Mouse (Mus musculus): ENCODE measurements around the gene Pou3f3.

The Pou3f3 gene

DNA sequence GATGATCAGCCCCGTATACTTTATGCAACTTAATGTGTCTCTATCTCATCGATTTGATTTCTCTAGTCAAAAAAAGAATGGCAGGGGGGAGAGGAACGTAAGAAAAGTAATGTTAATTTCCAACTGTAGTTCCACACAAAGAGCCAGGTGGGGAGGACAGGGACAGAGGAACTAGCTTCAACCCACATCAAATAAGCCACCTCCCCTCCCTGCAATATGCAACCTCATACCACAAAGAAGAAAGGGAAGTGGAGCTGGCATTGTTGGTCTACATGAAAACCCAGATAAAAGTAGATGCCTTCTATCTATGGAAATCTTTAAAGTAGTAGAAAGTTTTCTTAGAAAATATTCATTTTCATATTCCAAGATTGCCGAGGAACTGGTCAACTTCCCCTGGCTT lies 14.7 kb downstream of the Pou3f3 start:
- no peak for DNase-seq (ENCODE audit: low spot score)

DNA sequence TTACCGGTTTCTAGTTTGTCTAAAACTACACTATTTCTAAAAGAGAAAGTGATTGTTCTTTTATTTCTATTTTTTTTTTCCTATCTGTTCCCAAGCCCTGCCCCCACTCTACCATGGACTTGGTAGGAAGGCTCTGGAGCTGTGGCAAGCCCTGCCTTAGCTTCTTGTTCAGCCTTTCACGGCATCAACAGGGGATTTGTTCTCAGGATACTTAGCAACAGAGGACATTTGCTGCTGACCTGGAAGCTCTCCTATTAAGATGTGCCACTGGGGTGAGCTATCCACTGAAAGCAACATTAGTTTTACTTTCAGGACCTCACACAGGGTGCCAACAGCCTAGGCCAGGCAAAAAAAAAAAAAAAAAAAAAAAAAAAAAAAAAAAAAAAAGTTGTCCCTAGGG lies 15.4 kb downstream of the Pou3f3 start:
- no peak for DNase-seq (ENCODE audit: low spot score)

DNA sequence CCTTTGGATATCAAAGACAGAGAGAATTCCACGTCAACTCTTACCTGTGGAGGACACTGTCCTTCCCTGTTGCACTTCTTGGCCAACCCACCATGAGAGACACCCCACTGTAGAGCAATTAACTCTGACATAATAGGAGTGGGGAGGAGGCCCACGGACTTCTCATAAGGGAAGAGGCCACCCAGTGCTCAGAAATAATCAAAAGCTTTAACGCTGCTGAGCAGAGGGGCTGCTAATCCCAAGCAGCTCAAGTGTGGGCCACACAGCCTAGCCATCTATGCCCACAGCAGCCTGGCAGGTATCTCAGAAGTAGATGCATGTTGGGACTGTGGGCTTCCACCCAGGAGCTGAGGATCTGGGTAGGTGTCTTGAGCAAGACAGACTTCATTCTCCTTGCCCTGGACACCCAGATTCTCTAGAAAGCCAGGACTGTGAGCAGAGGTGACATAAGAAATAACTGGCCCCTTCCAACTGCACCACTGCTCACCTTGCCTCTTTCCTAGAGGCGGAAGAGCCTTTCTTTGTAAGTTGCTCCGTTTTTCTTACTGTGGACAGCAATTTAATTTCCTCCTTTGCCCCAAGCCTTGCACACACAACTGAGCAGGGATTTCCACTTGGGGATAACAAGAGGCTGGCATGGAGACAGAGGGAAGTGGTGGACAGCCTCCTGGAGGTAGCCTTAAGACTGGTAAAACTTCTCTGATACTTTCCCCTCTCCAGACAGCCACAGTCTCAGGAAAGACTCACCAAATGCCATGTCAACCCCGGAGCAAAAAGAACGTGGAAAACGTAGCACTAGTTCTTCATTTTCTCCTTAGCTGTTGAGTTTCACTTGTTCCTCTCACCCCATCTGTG lies 16.1 kb downstream of the Pou3f3 start:
- no peak for DNase-seq (ENCODE audit: low spot score)

DNA sequence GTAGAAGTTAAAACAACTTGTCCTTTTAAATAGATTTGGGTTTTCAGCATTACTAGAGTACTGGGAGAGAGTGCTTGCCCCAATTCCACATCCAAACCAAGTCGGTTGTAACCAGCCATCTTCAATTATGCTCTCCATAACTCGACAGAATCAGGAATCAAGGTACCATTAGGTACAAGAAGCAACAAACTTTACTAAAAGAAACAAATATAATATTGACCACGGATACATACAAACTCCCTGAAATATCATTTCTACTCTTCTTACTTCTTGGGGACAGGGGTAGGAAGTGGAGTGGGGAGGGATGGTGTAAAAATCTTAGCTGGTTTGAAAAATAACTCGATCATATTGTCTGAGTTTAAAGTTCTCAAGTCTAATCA lies 16.7 kb downstream of the Pou3f3 start:
- no peak for DNase-seq (ENCODE audit: low spot score)

- DNase-seq (ENCODE audit: low spot score), result no peak
Measured at GRCm38 (mm10) chr1:42713104-42713932, 17.8 kb downstream of the Pou3f3 start.

DNA sequence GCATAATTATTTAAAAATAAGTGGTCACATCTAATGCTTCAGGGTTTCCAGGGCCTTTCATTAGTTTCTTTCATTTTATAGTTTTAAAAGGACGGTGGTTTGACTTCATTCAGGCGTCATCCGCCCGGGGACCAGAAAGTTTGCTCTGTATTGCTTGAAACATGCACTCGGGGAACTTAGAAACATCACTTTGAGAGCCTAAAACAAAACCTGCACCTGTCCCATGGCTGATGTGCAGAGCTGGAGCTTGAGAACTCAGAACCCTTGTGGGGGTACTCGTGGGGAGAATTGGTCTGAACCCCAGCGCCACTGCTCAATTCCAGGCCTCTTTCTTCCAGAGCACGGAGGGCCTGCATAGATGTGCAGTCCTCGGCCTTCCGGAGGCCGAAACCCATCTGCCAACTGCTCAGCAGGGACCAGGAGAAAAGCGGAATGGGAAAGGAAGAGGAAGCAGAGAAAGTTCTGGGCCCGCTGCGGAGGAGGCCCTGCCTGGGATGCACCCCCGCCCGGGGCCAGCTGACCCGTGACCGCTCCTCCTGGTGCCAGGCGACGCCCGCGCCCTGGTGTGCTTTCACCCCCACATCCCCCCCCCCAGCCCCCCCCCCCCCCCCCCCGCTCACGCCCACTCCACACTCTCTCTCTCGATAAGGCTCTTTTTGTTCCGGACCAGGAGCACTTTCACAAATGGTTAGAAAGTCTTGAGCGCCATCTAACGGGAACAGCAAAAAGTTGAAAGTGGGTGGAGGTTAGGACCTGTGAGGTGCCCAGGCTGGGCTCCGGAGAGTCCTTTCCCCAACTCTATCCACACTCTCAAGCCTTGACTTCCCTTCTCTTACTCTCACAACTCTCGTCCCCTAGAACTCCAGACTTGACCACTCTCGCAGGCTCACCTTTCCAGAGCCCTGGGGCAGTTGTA lies 18.7 kb downstream of the Pou3f3 start:
- DNase-seq (ENCODE audit: low spot score), result no peak

GRCm38 (mm10) chr1:42718549-42718948 lies 23.0 kb downstream of the Pou3f3 start:
- DNase-seq (ENCODE audit: low spot score), result no peak

DNA sequence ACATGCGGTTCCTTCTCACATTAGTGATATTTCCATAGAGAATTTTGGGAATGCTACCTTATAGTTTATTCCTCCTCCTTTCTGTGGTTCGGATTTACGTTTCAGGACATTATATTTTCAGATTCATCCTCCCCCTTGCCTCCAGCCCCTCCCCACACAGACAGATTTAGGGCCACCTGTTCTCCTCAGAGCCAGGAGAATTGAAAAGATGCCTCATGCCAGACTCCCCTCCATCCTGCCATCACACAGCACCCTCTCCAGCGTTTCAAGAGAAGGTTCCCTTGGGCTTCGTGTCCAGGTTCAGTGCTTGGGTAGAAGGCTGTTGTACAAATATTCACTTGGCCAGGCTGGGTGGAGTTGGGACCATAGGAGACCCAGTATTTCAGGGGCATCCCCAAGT lies 25.8 kb downstream of the Pou3f3 start:
- no peak for DNase-seq (ENCODE audit: low spot score)

GRCm38 (mm10) chr1:42723769-42724300 lies 28.3 kb downstream of the Pou3f3 start:
- no peak for DNase-seq (ENCODE audit: low spot score)

- no peak for DNase-seq (ENCODE audit: low spot score)
Measured at GRCm38 (mm10) chr1:42724881-42725280, 29.3 kb downstream of the Pou3f3 start.

GRCm38 (mm10) chr1:42727161-42727560 lies 31.6 kb downstream of the Pou3f3 start:
- DNase-seq (ENCODE audit: low spot score), result no peak

DNA sequence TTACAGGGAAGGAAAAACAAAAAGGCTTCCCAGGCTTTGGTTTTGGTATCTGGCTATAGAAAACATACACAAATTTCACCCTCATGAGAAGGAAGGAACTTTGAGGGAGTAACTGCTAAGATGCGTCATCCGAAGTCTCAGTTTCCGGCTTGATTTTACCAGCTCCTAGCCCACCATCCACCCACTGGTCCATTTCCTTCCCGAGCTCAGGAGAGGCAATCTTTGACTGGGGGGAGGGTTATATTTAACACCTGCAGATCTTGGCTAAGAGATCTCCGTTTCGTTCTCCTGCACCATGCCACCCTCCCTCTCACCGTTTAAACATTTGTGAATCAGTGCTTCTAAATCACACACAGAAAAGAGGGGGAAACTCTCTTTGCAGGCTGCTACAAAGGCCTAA lies 32.1 kb downstream of the Pou3f3 start:
- no peak for DNase-seq (ENCODE audit: low spot score)

DNA sequence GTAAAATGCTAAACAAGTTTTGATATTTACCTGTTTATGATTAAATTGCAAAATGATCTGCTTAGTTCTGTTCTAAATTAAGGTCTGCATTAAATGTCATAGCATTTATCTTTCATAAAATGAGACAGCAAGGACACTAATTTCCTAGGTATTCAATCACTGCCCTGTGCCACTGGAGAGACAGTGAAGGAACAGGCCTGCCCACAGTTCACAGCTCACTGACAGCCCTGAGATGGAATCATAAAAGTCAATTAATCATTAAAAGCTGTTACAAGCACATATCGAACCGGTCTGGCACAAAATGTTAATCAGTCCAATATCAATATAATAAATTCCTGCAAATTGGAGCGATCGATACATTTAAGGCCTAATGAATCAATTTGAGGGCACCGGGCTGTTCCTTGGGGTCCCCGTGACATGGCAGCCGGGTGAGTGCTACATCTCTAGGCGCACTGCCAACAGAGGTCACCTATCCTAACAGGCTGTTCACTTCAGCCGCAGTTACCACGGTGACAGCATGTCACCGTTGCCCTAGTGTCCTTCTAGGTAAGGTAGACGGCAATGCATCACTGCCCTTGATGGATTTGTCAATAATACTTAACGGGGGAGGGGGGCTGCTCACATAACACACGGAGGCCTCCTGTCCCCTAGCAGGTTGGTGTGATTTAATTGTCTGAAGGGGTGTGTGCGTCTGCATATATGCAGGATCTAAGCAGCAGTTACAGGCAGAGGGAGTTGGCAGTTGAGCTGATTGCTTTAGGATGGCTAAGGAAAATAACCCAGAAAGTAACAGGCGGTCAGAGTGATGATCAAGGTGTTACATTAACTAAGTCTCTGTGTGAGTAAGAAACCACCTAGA lies 46.0 kb downstream of the Pou3f3 start:
- DNase-seq (ENCODE audit: low spot score), result no peak

- no peak for DNase-seq (ENCODE audit: low spot score)
Measured at GRCm38 (mm10) chr1:42742242-42742560, 46.6 kb downstream of the Pou3f3 start.

- no peak for DNase-seq (ENCODE audit: low spot score)
Measured at GRCm38 (mm10) chr1:42745047-42745446, 49.5 kb downstream of the Pou3f3 start.

GRCm38 (mm10) chr1:42749536-42750292 lies 54.1 kb downstream of the Pou3f3 start:
- DNase-seq (ENCODE audit: low spot score), result no peak

Data from urinary bladder, postnatal 10 days (tissue).